In genomic region chr6:129535723-129536122, GRCm38 (mm10) we compare ENCODE assay signal across 12 mouse cellular contexts. TPM values are rescaled to one million over a fixed set of nuclear protein-coding genes. Genes with fewer than 3 reads are reported as not detected.
A peak's percentile ranks its signal among the peaks of the same experiment; 100 is the strongest.
DNase-seq lines count a peak whose midpoint lies in the region; ATAC-seq lines count a peak whose summit lies in the region.
"Had no signal": no experiment of that assay in that cellular context is flagged by ENCODE, and none has a peak within 500 bp of the region (broad histone marks: within the 10 kb centered on the region; RNA-seq: fewer than 3 reads in every experiment).

No protein-coding gene starts in this region.

- peak overlapping the region; percentile 75 for H3K4me2 ChIP-seq in forebrain, embryonic 13.5 days
- no peak overlapping the region for H3K4me2 ChIP-seq in forebrain, embryonic 11.5 days (ENCODE audit: low read depth, low read length, severe bottlenecking)
- peak overlapping the region; percentile 78; the same call in 1 of the 2 replicates for H3K4me2 ChIP-seq in limb, embryonic 12.5 days

- 90% methylated on average over 4 of the region's 4 CpGs for WGBS in forebrain, embryonic 13.5 days
- WGBS in forebrain, embryonic 11.5 days = 87% methylated on average over 4 of the region's 4 CpGs
- 83% methylated on average over 4 of the region's 4 CpGs for WGBS in limb, embryonic 12.5 days
- 86% methylated on average over 4 of the region's 4 CpGs for WGBS in limb, embryonic 10.5 days

- peak overlapping the region; percentile 90; the same call in 1 of the 2 replicates for H3K4me3 ChIP-seq in forebrain, embryonic 13.5 days
- H3K4me3 ChIP-seq in forebrain, embryonic 11.5 days (ENCODE audit: low read depth, low read length) = no peak overlapping the region
- no peak overlapping the region for H3K4me3 ChIP-seq in limb, embryonic 12.5 days (replicated peaks)
- no peak overlapping the region for H3K4me3 ChIP-seq in limb, embryonic 10.5 days

- H3K27ac ChIP-seq in forebrain, embryonic 13.5 days = no peak overlapping the region
- no peak overlapping the region for H3K27ac ChIP-seq in forebrain, embryonic 11.5 days (ENCODE audit: low read depth, low read length)
- H3K27ac ChIP-seq in limb, embryonic 12.5 days = no peak overlapping the region
- H3K27ac ChIP-seq in limb, embryonic 10.5 days = no peak overlapping the region

- no peaks in the 10 kb centered on the region for H3K9me3 ChIP-seq in forebrain, embryonic 13.5 days (replicated peaks)
- H3K9me3 ChIP-seq in forebrain, embryonic 11.5 days (ENCODE audit: control insufficient read depth, low read length) = no peaks in the 10 kb centered on the region
- H3K9me3 ChIP-seq in limb, embryonic 12.5 days = no peaks in the 10 kb centered on the region
- H3K9me3 ChIP-seq in limb, embryonic 10.5 days (replicated peaks) = no peaks in the 10 kb centered on the region

- H3K9ac ChIP-seq in forebrain, embryonic 13.5 days = no peak overlapping the region
- H3K9ac ChIP-seq in forebrain, embryonic 11.5 days (ENCODE audit: low read length) = no peak overlapping the region
- H3K9ac ChIP-seq in limb, embryonic 12.5 days (replicated peaks) = no peak overlapping the region

- H3K27me3 ChIP-seq in forebrain, embryonic 13.5 days = no peaks in the 10 kb centered on the region
- H3K27me3 ChIP-seq in forebrain, embryonic 11.5 days (ENCODE audit: control insufficient read depth, insufficient read depth, low read length) = no peaks in the 10 kb centered on the region
- H3K27me3 ChIP-seq in limb, embryonic 12.5 days = no peaks in the 10 kb centered on the region
- H3K27me3 ChIP-seq in limb, embryonic 10.5 days (ENCODE audit: low read depth, poor library complexity, severe bottlenecking) = no peaks in the 10 kb centered on the region

- DNase-seq in forebrain, embryonic 11.5 days (ENCODE audit: low spot score) = no peak
- DNase-seq in limb, embryonic 10.5 days (ENCODE audit: low spot score) = no peak
- no peak for DNase-seq in cerebellum, adult 11-12 months
- no peak for DNase-seq in urinary bladder, postnatal 4 days (ENCODE audit: low spot score in 2 of 2)
- DNase-seq: cerebellum, adult 9-10 months had no signal

- no peak for ATAC-seq in forebrain, embryonic 13.5 days
- ATAC-seq in forebrain, embryonic 11.5 days (replicated peaks; ENCODE audit: low FRiP score) = no peak
- ATAC-seq in limb, embryonic 12.5 days (ENCODE audit: insufficient number of reproducible peaks, insufficient read depth, low FRiP score, low TSS enrichment, low read depth) = no peak
- ATAC-seq in granulocyte monocyte progenitor cell, adult 5-6 weeks (replicated peaks; ENCODE audit: poor library complexity, severe bottlenecking) = peak; percentile 51
- ATAC-seq in megakaryocyte progenitor cell, adult 5-6 weeks (replicated peaks; ENCODE audit: poor library complexity) = peak; percentile 13; the same call in 1 of the 2 replicates

- H3K4me1 ChIP-seq in forebrain, embryonic 13.5 days = peaks cover 21% of the 10 kb centered on the region
- H3K4me1 ChIP-seq in forebrain, embryonic 11.5 days (replicated peaks; ENCODE audit: control insufficient read depth, insufficient read depth, low read length) = no peaks in the 10 kb centered on the region
- peaks cover 17% of the 10 kb centered on the region for H3K4me1 ChIP-seq in limb, embryonic 12.5 days (replicated peaks)
- peaks cover 16% of the 10 kb centered on the region for H3K4me1 ChIP-seq in limb, embryonic 10.5 days

- peaks cover 35% of the 10 kb centered on the region for H3K36me3 ChIP-seq in forebrain, embryonic 13.5 days (ENCODE audit: poor library complexity, severe bottlenecking)
- 0 out of 2 replicates have a peak, but pooled peaks cover 5% of the 10 kb centered on the region for H3K36me3 ChIP-seq in forebrain, embryonic 11.5 days (ENCODE audit: control insufficient read depth, insufficient read depth, low read length)
- peaks cover 35% of the 10 kb centered on the region for H3K36me3 ChIP-seq in limb, embryonic 12.5 days
- peaks cover 28% of the 10 kb centered on the region for H3K36me3 ChIP-seq in limb, embryonic 10.5 days

RNA-seq across cellular contexts. Expression of gene Gabarapl1, which starts 2.8 kb away (rescaled TPM):
- polyA plus RNA-seq in forebrain, embryonic 13.5 days (2015; fragmentation: Nextera tagmentation; extraction: Ambion mirVana) = 125 and 126 TPM in 2 replicates
- polyA plus RNA-seq in forebrain, embryonic 11.5 days (2014; fragmentation: Nextera tagmentation; extraction: Ambion mirVana) = 21.5 and 22.4 TPM in 2 replicates
- 46.4 and 46.6 TPM in 2 replicates for polyA plus RNA-seq in limb, embryonic 12.5 days (2016; fragmentation: Nextera tagmentation; extraction: Ambion mirVana)
- polyA plus RNA-seq in limb, embryonic 10.5 days (2016; fragmentation: Nextera tagmentation; extraction: Ambion mirVana) = 34.2 and 35.7 TPM in 2 replicates
- 37.4 and 45.0 TPM in 2 replicates for total RNA-seq in granulocyte monocyte progenitor cell, adult 5-6 weeks (2014; fragmentation: Nextera tagmentation)
- total RNA-seq in granulocyte monocyte progenitor cell, adult 5-6 weeks (2017) = 39.8 and 76.6 TPM in 2 replicates
- 19.0 and 19.4 TPM in 2 replicates for total RNA-seq in megakaryocyte progenitor cell, adult 5-6 weeks (2015)
- 45.5 and 62.8 TPM in 2 replicates for total RNA-seq in megakaryocyte progenitor cell, adult 5-6 weeks (2017)

RNA-seq across cellular contexts. Expression of gene Tmem52b, which starts 23.4 kb away (rescaled TPM):
- polyA plus RNA-seq in forebrain, embryonic 13.5 days (2015; fragmentation: Nextera tagmentation; extraction: Ambion mirVana) = not detected in 2 replicates
- not detected in 2 replicates for polyA plus RNA-seq in forebrain, embryonic 11.5 days (2014; fragmentation: Nextera tagmentation; extraction: Ambion mirVana)
- not detected in 2 replicates for polyA plus RNA-seq in limb, embryonic 12.5 days (2016; fragmentation: Nextera tagmentation; extraction: Ambion mirVana)
- polyA plus RNA-seq in limb, embryonic 10.5 days (2016; fragmentation: Nextera tagmentation; extraction: Ambion mirVana) = not detected in 2 replicates
- total RNA-seq in granulocyte monocyte progenitor cell, adult 5-6 weeks (2014; fragmentation: Nextera tagmentation) = 0.53 TPM in 1 of 2 replicates, not detected in the other
- total RNA-seq in granulocyte monocyte progenitor cell, adult 5-6 weeks (2017) = not detected in 2 replicates
- total RNA-seq in megakaryocyte progenitor cell, adult 5-6 weeks (2015) = 0.10 TPM in 1 of 2 replicates, not detected in the other
- 0.12 and 1.1 TPM in 2 replicates for total RNA-seq in megakaryocyte progenitor cell, adult 5-6 weeks (2017)
- total RNA-seq: layer of hippocampus, postnatal 14 days had no signal
- polyA plus RNA-seq: spleen, adult 2 months had no signal

RNA-seq across cellular contexts. Expression of gene Olr1, which starts 28.8 kb away (rescaled TPM):
- not detected in 2 replicates for polyA plus RNA-seq in forebrain, embryonic 13.5 days (2015; fragmentation: Nextera tagmentation; extraction: Ambion mirVana)
- polyA plus RNA-seq in forebrain, embryonic 11.5 days (2014; fragmentation: Nextera tagmentation; extraction: Ambion mirVana) = not detected in 2 replicates
- not detected in 2 replicates for polyA plus RNA-seq in limb, embryonic 12.5 days (2016; fragmentation: Nextera tagmentation; extraction: Ambion mirVana)
- polyA plus RNA-seq in limb, embryonic 10.5 days (2016; fragmentation: Nextera tagmentation; extraction: Ambion mirVana) = 0.16 TPM in 1 of 2 replicates, not detected in the other
- 15.1 and 18.4 TPM in 2 replicates for total RNA-seq in granulocyte monocyte progenitor cell, adult 5-6 weeks (2014; fragmentation: Nextera tagmentation)
- 16.9 and 23.2 TPM in 2 replicates for total RNA-seq in granulocyte monocyte progenitor cell, adult 5-6 weeks (2017)
- 31.6 and 33.4 TPM in 2 replicates for total RNA-seq in megakaryocyte progenitor cell, adult 5-6 weeks (2015)
- 17.3 and 51.7 TPM in 2 replicates for total RNA-seq in megakaryocyte progenitor cell, adult 5-6 weeks (2017)
- total RNA-seq: layer of hippocampus, postnatal 14 days had no signal

RNA-seq across cellular contexts. Expression of gene Klre1, which starts 42.0 kb away (rescaled TPM):
- not detected in 2 replicates for polyA plus RNA-seq in forebrain, embryonic 13.5 days (2015; fragmentation: Nextera tagmentation; extraction: Ambion mirVana)
- polyA plus RNA-seq in forebrain, embryonic 11.5 days (2014; fragmentation: Nextera tagmentation; extraction: Ambion mirVana) = not detected in 2 replicates
- polyA plus RNA-seq in limb, embryonic 12.5 days (2016; fragmentation: Nextera tagmentation; extraction: Ambion mirVana) = not detected in 2 replicates
- not detected in 2 replicates for polyA plus RNA-seq in limb, embryonic 10.5 days (2016; fragmentation: Nextera tagmentation; extraction: Ambion mirVana)
- not detected in 2 replicates for total RNA-seq in granulocyte monocyte progenitor cell, adult 5-6 weeks (2014; fragmentation: Nextera tagmentation)
- not detected in 2 replicates for total RNA-seq in granulocyte monocyte progenitor cell, adult 5-6 weeks (2017)
- 0.49 TPM in 1 of 2 replicates, not detected in the other for total RNA-seq in megakaryocyte progenitor cell, adult 5-6 weeks (2015)
- not detected in 2 replicates for total RNA-seq in megakaryocyte progenitor cell, adult 5-6 weeks (2017)
- total RNA-seq: layer of hippocampus, postnatal 14 days had no signal
- polyA plus RNA-seq: C2C12 had no signal

RNA-seq across cellular contexts. Expression of gene Klrd1, which starts 55.9 kb away (rescaled TPM):
- polyA plus RNA-seq in forebrain, embryonic 13.5 days (2015; fragmentation: Nextera tagmentation; extraction: Ambion mirVana) = not detected in 2 replicates
- not detected in 2 replicates for polyA plus RNA-seq in forebrain, embryonic 11.5 days (2014; fragmentation: Nextera tagmentation; extraction: Ambion mirVana)
- not detected in 2 replicates for polyA plus RNA-seq in limb, embryonic 12.5 days (2016; fragmentation: Nextera tagmentation; extraction: Ambion mirVana)
- polyA plus RNA-seq in limb, embryonic 10.5 days (2016; fragmentation: Nextera tagmentation; extraction: Ambion mirVana) = not detected in 2 replicates
- 9.6 TPM in 1 of 2 replicates, not detected in the other for total RNA-seq in granulocyte monocyte progenitor cell, adult 5-6 weeks (2014; fragmentation: Nextera tagmentation)
- total RNA-seq in granulocyte monocyte progenitor cell, adult 5-6 weeks (2017) = 0.34 TPM in 1 of 2 replicates, not detected in the other
- total RNA-seq in megakaryocyte progenitor cell, adult 5-6 weeks (2015) = 0.78 TPM in 1 of 2 replicates, not detected in the other
- total RNA-seq in megakaryocyte progenitor cell, adult 5-6 weeks (2017) = 2.3 and 2.5 TPM in 2 replicates
- total RNA-seq: layer of hippocampus, postnatal 14 days had no signal
- polyA plus RNA-seq: C2C12 had no signal

Comparison
In these comparisons a context has a peak if more than half of its experiments do, and no peak if none do; other contexts are left out.
1. ATAC-seq: peak in granulocyte monocyte progenitor cell, adult 5-6 weeks (single experiment) and megakaryocyte progenitor cell, adult 5-6 weeks (single experiment); none in forebrain, embryonic 13.5 days (single experiment), forebrain, embryonic 11.5 days (single experiment) and limb, embryonic 12.5 days (single experiment).